Mouse (Mus musculus) bone marrow, adult 2 months (tissue): Measurements from ENCODE around the gene Auts2. TPM values are rescaled to one million over a fixed set of nuclear protein-coding genes. Genes with fewer than 3 reads are reported as not detected.

Experiments
- H3K27ac ChIP-seq: fragments of 200-500 bp; 2 replicates; pipeline ENCODE4 v1.5.1; 2012; ENCODE audit warnings: low read depth, mild to moderate bottlenecking, control low read depth, inconsistent platforms, low read length; ENCODE audit not compliant: control insufficient read depth, poor library complexity, insufficient read depth
- H3K4me1 ChIP-seq: fragments of 200-500 bp; 2 replicates; pipeline ENCODE4 v1.6.1; 2011; ENCODE audit warnings: low read length; ENCODE audit not compliant: control insufficient read depth, insufficient read depth
- H3K4me3 ChIP-seq: fragments of 200-500 bp; replicated peaks from 2 replicates; pipeline ENCODE3; 2011; ENCODE audit warnings: mild to moderate bottlenecking, low read depth, low read length, control low read depth; ENCODE audit not compliant: control insufficient read depth
- CTCF ChIP-seq: fragments of 200-500 bp; IDR thresholded peaks from 2 replicates; pipeline ENCODE4 v1.5.1; 2011; ENCODE audit warnings: low read length, control low read depth; ENCODE audit not compliant: control insufficient read depth, insufficient read depth
- POLR2A ChIP-seq: fragments of 200-500 bp; IDR thresholded peaks from 2 replicates; pipeline ENCODE4 v1.6.1; 2011; ENCODE audit warnings: low read depth, mild to moderate bottlenecking, control low read depth, low read length, borderline replicate concordance; ENCODE audit not compliant: control insufficient read depth
- WGBS: fragments of 180-500 bp; shearing (Covaris S2); methylation state at CpG from one replicate; pipeline ENCODE4 v1.1.7; 2018; 5-methylcytosine and 5-hydroxymethylcytosine counted together
- polyA plus RNA-seq: library from polyadenylated mRNA; stranded (reverse); fragments of >200 nt; gene quantifications from 2 replicates; pipeline ENCODE4 v1.2.4, GENCODE M21; 2011; ENCODE audit warnings: low replicate concordance; ENCODE audit not compliant: missing spikeins, insufficient read depth, insufficient read length

Auts2 gene
- polyA plus RNA-seq, 1 experiment = 1.5 TPM

DNA sequence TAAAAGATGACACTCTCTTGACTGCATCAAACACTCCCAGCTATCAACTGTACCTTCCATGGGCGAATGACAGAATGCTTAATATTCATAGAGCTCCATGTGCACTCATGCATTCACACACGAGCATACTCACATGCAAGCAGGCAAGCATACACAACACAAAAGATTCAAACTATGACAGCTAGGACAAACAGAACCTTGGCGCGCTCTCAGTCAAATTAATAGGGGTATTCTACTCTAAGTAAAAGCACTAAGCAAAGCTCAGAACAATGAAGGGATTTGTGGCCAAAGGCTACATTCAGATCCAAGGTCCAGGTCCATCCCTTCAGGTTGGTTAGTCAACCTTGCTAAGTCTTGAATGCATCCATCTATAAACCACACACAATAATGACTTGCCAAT, 219.5 kb downstream of the Auts2 start:
- Histone ChIP-seq H3K4me3 (no peak overlapping the region), H3K4me1 (no peaks in the 10 kb centered on the region), H3K27ac (no peak overlapping the region)
- no peak for TF ChIP-seq CTCF
- no peak for TF ChIP-seq POLR2A
- 83% methylated on average over 4 of the region's 4 CpGs for WGBS

DNA sequence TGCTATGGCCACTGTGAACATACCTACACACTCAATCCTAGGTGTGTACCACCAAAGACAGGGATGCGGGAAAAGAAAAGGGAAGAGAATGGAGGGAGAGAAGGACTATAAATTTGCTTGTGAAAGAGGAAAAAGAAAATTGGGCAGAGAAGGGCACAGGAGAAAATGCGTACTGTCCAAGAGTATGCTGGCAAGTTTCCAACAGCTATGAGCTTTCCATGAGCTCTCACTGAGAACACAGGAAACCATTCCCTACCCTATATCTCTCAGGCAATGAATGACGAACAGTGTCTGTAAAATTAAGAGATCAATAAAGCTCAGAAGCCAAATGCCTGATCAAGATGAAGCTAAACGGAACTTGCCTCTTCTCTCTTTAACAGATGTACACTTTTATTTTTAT, 220.2 kb downstream of the Auts2 start:
- TF ChIP-seq CTCF (no peak), POLR2A (no peak)
- H3K4me1 ChIP-seq = no peaks in the 10 kb centered on the region
- no peak overlapping the region for H3K4me3 ChIP-seq
- H3K27ac ChIP-seq = no peak overlapping the region
- 84% methylated on average over 4 of the region's 4 CpGs for WGBS

DNA sequence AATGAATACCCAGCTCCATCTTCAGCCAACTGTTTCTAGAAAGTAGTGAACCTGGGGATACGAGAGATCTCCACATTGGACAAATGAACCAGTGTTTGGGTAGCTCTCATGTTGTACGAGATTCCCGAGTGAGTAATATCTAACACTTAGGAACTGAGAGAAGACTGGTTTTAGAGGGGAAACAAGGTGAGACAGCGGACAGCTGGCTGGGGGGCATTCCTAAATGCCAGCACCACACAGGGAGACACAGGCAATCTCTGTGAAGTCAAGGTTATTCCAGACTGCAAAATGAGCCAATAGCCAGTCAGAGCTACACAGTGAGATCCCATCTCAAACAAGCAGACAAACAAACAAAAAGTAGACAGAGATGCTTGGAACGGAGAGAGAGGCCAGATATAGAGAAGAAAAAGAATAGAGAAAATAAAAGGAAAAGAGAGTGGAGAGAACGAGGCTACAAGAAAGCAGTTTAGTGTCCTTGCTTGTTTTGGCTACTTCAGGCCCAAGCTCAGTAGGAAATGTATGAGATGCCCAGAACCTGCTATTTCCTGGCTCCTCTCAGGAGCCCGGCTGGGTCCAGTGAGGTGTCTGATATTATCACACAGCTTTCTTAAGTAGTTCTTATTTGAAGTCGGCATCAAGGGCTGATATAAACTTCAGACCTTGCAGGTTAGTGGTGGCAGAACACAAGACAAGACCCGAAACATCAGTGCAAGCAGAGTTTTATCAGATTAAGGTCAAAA, 224.9 kb downstream of the Auts2 start:
- TF ChIP-seq POLR2A = no peak
- TF ChIP-seq CTCF = no peak
- H3K4me3 ChIP-seq = no peak overlapping the region
- H3K27ac ChIP-seq = no peak overlapping the region
- H3K4me1 ChIP-seq = no peaks in the 10 kb centered on the region
- 70% methylated on average over 9 of the region's 9 CpGs for WGBS

DNA sequence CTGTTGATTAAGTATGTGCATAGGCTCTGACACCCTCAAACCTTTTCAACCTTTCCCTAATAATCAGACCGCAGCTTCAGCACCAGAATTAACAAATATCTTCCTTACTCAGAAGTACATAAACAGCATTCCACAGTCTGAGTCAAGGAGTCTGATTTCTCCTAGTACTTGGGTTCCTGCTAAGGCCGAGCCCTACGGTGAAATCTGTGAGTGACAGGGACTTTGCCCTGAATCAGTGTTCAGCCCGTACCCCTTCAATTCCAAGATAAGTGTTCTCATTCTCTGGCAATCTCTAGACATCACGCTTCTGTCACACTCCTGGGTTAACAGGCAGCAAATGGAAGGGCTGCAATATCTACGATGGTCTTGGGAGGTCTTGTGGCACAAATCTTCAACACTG, 226.2 kb downstream of the Auts2 start:
- no peaks in the 10 kb centered on the region for H3K4me1 ChIP-seq
- TF ChIP-seq CTCF (no peak), POLR2A (no peak)
- H3K27ac ChIP-seq = no peak overlapping the region
- H3K4me3 ChIP-seq = no peak overlapping the region
- WGBS = 83% methylated on average over 6 of the region's 6 CpGs

DNA sequence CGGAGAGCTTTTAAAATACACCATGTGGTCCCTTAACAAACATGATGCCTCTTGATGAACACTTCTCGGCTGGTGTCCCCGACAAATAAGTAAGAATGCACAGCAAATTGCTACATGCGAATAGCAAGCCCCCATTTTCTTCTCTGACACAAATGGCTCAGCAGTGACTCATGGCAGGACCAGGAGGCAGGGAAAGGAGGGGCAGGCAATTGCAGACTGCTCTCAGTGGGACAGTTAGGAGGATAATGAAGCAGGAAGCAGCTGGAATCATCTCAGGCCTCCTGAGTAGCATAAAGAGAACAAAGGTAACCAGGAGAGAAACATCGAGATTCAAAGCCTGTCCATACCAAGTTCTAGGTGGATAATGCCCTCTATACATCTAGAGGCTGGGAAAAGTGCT, 228.8 kb downstream of the Auts2 start:
- no peak for TF ChIP-seq CTCF
- no peak for TF ChIP-seq POLR2A
- H3K4me1 ChIP-seq = no peaks in the 10 kb centered on the region
- WGBS = 80% methylated on average over 5 of the region's 5 CpGs
- no peak overlapping the region for H3K27ac ChIP-seq
- H3K4me3 ChIP-seq = no peak overlapping the region

DNA sequence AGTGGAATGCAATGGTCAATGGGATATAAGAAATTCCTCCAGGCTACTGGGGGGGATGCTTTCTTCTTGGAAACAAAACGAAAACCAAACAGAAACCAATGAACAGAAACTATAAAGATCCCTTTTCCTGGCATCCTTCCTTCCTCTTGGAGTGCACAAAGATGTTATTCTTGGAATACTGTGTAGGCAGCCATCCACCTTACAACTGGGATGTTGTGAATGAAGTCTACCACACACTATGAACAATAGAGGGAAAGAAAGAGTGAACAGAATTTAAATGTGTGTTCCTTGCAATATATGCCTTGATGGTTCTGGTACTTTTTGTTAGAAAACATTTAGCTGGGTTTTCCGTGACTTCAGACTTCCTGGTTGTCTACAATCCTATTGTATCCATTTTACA, 236.1 kb downstream of the Auts2 start:
- WGBS = 71% methylated on average over 2 of the region's 2 CpGs
- Histone ChIP-seq H3K4me3 (no peak overlapping the region), H3K27ac (no peak overlapping the region), H3K4me1 (no peaks in the 10 kb centered on the region)
- TF ChIP-seq POLR2A = no peak
- no peak for TF ChIP-seq CTCF

DNA sequence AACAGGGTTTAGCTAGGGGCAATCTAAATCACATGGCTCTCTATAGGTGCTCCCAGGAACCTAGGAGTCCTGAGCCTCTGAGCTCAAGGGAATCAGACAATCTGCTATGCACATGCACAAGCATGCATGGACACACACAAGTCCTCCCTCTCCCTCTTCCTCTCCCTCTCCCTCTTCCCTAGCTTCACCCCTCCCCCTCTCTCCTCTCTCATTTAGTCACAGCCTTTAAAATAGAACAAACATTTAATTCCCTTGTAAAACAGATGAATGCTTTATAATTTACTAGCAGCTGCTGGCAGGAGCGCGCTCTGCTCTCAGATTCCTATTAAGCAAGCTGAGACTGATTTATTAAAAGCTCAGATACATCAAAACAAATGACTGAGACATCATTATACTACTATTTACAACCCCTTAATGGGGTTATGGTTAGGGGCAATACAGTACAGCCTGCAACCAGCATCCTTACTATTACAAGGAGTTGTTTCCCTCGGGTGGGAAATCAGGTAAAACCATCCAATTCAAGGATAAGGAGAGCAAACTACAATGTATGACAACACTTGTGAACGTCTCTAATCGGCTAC, 237.7 kb downstream of the Auts2 start:
- Histone ChIP-seq H3K4me1 (no peaks in the 10 kb centered on the region), H3K27ac (no peak overlapping the region), H3K4me3 (no peak overlapping the region)
- WGBS = 81% methylated on average over 5 of the region's 5 CpGs
- TF ChIP-seq POLR2A = no peak
- no peak for TF ChIP-seq CTCF

DNA sequence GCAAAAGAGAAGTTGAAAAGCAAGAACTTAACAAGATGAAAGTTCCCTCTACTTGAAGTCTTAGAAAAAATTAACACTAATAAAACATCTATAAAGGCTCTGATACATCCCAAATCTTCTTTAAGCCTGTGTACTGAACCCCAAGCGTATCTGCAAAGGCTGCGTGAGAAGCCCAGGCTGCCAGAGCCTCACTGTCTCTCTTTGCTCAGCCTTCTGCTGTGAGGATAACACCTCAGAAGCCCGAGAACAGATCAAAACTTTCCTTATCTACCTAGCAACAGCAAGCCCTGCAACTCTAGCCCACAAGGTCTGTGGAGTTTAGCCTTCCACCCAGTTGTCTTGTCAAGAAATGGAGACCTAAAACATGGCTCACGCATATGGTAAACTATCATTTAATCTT, 240.4 kb downstream of the Auts2 start:
- 66% methylated on average over 4 of the region's 4 CpGs for WGBS
- H3K4me1 ChIP-seq = no peaks in the 10 kb centered on the region
- H3K4me3 ChIP-seq = no peak overlapping the region
- H3K27ac ChIP-seq = no peak overlapping the region
- no peak for TF ChIP-seq CTCF
- TF ChIP-seq POLR2A = no peak
